Mouse (Mus musculus) ovary, postnatal 14 days (tissue): Measurements from ENCODE around the gene H2-M5.
"Not testable (repeated sequence)": the region's sequence is repeated elsewhere in the genome, so short reads cannot be mapped to it uniquely, and the experiment has no call there.

Experiments used
- DNase-seq: peaks from one replicate; pipeline ENCODE4 v3.0.0; 2022; ENCODE audit warnings: low spot score

The H2-M5 gene

GRCm38 (mm10) chr17:36989437-36989836 is at the start of gene H2-M5:
Gene H2-M5 (minus strand): TSS chr17:36989537.
- DNase-seq, result no peak

DNA sequence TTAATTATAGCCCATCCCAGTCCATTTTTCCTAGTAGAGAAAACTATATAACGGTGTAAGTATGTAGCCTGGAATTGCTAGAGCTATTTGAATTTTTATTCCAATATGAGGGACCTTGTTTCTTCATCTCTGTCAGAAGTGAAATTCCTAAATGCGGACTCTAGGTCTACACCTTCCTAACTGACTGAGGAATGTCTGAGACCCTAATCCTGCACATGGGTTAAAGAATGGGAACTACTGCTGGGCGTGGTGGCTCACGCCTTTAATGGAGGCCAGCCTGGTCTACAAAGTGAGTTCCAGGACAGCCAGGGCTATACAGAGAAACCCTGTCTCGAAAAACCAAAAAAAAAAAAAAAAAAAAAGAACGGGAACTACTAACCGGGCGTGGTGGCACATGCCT is 39.8 kb upstream of the H2-M5 start:
- no peak for DNase-seq

- peak; percentile 87 for DNase-seq
Observed at GRCm38 (mm10) chr17:37028683-37029120, 39.4 kb upstream of the H2-M5 start.

- no peak for DNase-seq
Observed at GRCm38 (mm10) chr17:37028212-37028611, 38.9 kb upstream of the H2-M5 start.

DNA sequence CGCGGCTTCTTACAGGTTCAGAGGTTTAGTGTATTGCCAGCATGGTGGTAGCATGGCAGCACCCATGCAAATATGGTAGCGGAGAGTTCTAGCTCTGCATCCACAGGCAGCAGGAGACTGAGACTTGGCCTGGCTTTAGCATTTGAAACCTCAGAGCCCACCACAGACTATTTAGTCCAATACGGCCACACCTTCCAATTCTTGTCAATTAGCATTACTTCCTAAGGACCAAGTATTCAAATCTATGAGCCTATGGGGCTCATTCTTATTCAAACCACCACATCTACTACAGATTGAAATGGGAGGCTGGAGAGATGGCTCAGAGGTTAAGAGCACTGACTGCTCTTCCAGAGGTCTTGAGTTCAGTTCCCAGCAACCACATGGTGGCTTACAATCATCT is 38.1 kb upstream of the H2-M5 start:
- no peak for DNase-seq

DNA sequence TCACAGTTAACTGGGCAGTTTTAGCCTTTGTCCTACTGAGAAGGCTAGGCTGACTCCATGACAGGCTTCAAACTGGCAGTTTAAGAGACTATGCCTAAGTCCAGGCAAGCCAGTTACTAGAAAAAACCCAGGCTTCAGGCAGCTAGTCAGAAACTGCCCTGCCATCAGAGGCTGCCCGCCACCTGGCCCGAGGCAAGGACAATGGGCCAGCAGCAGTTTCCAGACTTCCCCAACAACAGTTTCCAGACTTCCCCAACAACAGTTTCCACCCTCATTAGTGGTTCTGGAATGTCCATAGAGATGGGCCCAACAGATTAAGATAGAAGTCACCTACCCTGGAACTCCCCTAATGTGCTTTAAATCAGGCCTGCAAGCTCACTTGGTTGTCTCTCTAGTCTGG is 37.1 kb upstream of the H2-M5 start:
- no peak for DNase-seq

DNA sequence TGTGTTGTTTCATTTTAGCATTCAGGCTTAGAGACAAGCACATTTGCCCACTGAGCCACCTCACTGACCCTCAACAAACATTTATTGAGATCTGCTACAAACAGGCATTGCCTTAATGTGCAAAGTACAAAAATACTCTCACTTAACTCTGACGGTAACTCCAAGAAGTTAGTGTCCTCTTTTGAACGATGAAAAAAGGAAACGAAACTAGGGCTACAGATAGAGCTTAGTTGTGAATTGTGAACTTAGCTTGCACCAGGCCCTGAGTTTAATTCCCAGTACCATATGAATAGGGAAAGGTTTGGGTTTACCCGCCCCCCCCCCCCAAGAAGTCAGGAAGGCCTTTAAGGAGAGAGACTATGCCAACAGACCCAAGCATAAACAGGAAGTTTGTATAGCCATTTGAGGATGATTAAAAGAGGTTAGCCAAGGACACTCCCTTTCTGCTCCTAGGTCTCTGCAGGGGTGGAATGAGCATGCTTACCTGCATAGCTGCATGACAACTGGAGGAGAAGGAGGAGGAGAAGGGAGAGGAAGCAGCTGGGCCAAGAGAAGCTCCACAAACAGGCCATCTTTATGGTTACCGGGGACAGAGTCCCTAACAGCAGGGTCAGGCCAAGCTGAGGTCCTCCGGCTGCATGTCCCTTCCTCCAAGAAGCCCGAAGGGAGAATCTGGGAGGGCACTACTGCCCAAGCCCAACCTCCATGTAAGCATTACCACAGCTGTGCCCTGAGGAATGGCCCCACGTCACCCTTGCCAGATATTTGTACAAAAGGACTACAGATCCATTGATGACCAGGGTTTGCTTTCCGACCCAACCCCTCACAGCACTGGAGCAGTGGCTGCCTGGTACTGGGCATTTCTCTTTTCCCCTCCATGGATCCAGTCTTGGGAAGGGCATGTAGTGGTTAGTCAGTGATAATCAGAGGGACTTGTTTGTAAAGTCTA is 33.6 kb upstream of the H2-M5 start, which contains the start of gene Mog:
TSS of gene Mog (minus strand) at position 771 of the 949 bp plus-strand sequence.
- no peak for DNase-seq

- not testable (repeated sequence) for DNase-seq
Observed at GRCm38 (mm10) chr17:37019242-37019641, 29.9 kb upstream of the H2-M5 start.

- no peak for DNase-seq
Observed at GRCm38 (mm10) chr17:37018328-37018727, 29.0 kb upstream of the H2-M5 start.

GRCm38 (mm10) chr17:37016333-37016732 is 27.0 kb upstream of the H2-M5 start:
- no peak for DNase-seq

- DNase-seq, result no peak
Observed at GRCm38 (mm10) chr17:37012141-37012540, 22.8 kb upstream of the H2-M5 start.

GRCm38 (mm10) chr17:37011719-37012118 is 22.4 kb upstream of the H2-M5 start:
- DNase-seq, result no peak

GRCm38 (mm10) chr17:37009460-37010042 is 20.2 kb upstream of the H2-M5 start:
- no peak for DNase-seq

- DNase-seq, result no peak
Observed at GRCm38 (mm10) chr17:37008161-37008560, 18.8 kb upstream of the H2-M5 start.

- no peak for DNase-seq
Observed at GRCm38 (mm10) chr17:37003366-37003765, 14.0 kb upstream of the H2-M5 start.

DNA sequence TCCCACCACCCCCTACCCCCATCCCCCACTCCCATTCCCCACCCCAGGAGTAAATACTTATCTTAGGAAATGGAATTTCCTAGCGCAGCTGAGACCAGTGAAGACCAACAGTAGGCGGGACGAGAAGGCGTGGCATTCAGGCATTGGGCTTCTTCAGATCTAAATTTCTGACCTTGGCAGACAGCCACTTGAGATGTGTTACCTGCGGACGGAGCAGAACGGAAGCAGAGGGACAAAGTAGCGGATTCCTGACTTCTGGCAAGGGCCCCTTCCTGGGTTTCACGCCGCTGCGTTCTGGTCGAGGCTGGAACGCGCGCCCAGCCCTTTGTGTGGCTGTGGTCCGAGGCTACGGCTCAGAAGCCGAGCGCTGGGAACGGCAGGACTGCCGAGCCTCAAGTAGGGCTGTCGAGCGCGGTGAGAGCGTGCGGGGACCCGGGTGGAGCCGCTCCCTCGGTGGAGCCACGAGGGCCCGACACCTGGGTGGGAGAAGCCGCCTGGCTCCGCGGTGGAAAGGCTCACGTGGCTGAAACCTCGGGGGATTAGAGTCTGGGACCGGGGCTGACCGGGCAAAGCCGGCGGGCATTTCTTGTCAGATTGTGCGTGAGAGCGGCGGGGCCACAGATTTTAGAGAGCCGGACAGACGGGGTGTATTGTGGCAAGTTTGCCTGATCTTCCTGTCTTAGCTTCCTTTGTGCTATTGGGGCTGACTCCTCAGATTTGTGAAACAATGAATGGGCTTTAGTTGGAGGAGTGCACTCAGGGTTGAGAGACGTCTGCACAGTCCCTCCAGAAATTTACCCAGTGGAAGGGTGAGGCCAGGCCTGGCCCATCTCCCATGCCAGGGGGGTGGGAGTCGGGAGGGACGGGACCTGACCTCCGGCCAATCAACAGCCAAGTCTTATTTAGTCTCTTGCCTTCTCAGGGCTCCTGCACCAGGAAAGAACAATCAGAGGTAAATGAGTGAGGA is 13.3 kb upstream of the H2-M5 start:
- peak; percentile 22 for DNase-seq

GRCm38 (mm10) chr17:37000863-37001262 is 11.5 kb upstream of the H2-M5 start, which contains the start of gene Zfp57:
Gene Zfp57 (plus strand): TSS chr17:37001163.
- no peak for DNase-seq

GRCm38 (mm10) chr17:36998477-36998876 is 9.1 kb upstream of the H2-M5 start:
- no peak for DNase-seq

- DNase-seq, result peak; percentile 75
Observed at GRCm38 (mm10) chr17:36997033-36997735, 7.8 kb upstream of the H2-M5 start.

GRCm38 (mm10) chr17:36995448-36995847 is 6.1 kb upstream of the H2-M5 start:
- no peak for DNase-seq

DNA sequence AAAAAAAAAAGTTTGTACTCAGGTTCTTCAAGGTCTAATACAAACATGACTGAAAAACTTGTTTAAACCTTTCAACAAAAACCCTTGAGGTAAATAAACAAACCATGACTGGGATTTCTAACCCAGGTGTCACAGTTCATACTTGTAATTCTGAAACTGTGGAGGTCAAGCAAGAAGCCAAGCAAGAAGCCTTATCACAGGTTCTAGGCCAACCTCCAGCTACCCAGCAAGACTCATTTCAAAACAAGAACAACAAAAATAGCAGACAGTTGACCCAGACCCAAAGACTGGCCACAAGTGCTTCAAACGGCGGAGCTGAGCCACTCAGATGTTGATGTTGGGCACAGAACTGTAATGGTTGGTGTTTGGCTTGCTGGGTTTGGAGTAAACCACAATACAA is 5.2 kb upstream of the H2-M5 start:
- no peak for DNase-seq
